Mouse (Mus musculus): ENCODE measurements around the gene Dennd4a. TPM values are rescaled to one million over a fixed set of nuclear protein-coding genes. Genes with fewer than 3 reads are reported as not detected.
A peak's percentile ranks its signal among the peaks of the same experiment; 100 is the strongest.

The Dennd4a gene
- total RNA-seq, 4 experiments from 2014 or later = 15.1 to 42.4 (median 29.1) TPM

GRCm38 (mm10) chr9:64790673-64791660 lies 20.2 kb upstream of the Dennd4a start:
- no peak for DNase-seq

GRCm38 (mm10) chr9:64791676-64792075 lies 19.5 kb upstream of the Dennd4a start:
- DNase-seq = no peak

- no peak for DNase-seq
Observed at GRCm38 (mm10) chr9:64792379-64793274, 18.5 kb upstream of the Dennd4a start.

DNA sequence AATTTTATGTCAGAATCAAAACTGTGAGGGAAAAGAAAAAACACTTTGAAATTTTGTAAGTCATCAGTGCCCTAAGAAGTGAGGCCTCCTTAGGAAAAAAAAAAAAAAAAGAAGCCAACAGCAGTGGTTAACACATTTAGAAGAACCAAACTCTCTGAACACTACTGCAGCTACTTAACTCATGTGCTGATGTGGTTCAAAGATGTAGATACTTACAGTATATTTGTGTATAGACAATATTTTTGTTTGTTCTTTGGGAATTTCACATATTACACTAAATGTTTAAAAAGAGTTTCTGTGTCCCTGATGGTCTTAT lies 17.9 kb upstream of the Dennd4a start:
- DNase-seq = no peak

DNA sequence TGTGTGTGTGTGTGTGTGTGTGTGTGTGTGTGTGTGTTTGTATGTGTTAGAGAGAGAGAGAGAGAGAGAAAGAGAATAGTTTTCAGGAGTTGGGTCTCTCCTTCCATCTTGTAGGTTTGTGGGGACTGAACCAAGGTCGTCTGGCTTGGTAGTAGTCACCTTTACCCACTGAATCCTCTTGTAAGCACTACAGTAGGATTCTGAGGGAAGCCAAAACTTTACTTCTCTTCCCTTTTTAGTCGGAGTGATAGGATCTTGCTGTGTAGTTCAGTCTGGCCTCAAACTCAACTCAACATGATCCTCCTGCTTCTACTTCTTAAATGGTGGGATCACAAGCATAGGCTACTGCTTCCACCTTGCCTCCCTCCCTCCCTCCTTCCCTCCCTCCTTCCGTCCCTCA lies 17.3 kb upstream of the Dennd4a start:
- DNase-seq = no peak

GRCm38 (mm10) chr9:64794448-64795420 lies 16.4 kb upstream of the Dennd4a start:
- no peak for DNase-seq

DNA sequence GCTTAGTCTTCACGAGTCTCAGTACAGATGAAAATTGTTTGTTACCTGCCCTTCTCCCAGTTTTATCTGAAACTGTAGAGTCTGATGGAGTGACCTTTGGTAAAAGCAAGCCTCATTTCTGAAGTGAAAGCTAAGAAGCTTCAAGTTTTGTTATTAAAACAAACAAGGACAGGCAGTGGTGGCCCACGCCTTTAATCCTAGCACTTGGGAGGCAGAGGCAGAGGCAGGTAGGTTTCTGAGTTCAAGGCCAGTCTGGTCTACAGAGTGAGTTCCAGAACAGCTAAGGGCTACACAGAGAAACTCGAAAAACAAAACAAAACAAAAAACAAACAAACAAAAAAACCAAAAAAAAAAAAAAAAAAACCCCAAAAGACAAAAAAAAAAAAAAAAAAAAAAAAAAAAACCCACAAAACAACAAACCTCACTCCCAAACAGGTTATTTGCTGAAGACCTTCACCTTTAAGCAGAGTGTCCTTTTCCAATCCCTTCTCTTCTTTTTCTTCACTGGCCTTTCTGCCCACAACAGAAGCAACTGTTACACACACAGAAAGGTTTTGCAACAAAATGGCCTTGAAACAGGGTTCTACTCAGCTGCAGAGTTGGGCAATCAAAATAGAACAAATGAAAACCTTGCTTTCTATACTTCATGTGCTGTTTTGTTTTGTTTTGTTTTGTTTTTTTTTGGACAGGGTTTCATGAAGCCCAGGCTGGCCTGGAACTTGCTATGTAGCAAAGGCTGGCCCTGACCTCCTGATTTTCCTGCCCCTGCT lies 15.1 kb upstream of the Dennd4a start:
- no peak for DNase-seq

DNA sequence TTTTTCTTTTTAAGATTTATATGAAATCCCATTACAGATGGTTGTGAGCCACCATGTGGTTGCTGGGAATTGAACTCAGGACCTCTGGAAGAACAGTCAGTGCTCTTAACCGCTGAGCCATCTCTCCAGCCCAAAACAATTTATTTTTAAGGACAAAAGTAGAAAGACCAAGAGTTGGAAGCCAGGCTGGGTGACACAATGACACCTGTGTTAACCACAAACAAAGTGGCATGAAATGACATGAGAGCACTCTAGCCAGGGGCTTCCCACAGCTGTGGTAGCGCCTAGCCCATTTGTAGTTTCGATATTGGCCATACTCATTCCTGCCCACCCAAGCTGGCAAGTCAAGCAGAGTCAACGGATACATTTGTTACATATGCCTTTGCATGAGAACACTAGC lies 13.7 kb upstream of the Dennd4a start:
- DNase-seq = no peak

- DNase-seq = no peak
Observed at GRCm38 (mm10) chr9:64798099-64798498, 13.0 kb upstream of the Dennd4a start.

GRCm38 (mm10) chr9:64798859-64799258 lies 12.3 kb upstream of the Dennd4a start:
- no peak for DNase-seq

DNA sequence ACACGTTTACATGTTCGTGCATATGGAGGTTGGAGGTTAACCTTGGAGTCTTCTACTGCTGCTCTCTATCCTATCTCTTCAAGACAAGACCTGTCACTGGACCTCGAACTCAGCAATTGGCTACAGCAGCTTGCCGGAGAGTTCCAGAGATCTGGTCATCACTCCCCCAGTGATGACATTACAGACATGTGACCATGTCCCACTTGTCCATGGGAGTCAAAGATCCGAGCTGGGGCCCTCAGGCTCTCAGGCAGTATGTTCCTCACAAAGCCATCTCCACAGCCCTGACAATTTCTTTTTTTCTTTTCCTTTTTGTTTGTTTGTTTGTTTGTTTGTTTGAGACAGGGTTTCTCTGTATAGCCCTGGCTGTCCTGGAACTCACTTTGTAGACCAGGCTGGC lies 11.6 kb upstream of the Dennd4a start:
- no peak for DNase-seq

DNA sequence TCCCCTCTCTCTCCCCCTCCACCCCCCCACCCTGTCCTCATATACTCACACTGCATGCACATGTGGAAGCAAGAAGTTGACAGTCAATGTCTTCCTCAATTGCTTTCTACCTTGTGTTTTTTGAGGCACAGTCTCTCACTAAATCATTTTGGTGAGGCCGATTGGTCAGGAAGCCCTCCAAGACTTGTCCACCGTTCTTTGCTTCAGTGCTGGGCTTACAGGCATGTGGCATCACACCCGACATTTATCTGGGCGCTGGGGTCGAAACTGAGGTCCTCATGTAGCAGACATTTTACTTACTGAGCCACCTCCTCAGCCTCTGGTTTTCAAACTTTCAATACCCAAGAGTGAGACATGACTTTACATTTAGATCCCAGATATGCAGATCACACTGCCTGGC lies 8.6 kb upstream of the Dennd4a start:
- no peak for DNase-seq

DNA sequence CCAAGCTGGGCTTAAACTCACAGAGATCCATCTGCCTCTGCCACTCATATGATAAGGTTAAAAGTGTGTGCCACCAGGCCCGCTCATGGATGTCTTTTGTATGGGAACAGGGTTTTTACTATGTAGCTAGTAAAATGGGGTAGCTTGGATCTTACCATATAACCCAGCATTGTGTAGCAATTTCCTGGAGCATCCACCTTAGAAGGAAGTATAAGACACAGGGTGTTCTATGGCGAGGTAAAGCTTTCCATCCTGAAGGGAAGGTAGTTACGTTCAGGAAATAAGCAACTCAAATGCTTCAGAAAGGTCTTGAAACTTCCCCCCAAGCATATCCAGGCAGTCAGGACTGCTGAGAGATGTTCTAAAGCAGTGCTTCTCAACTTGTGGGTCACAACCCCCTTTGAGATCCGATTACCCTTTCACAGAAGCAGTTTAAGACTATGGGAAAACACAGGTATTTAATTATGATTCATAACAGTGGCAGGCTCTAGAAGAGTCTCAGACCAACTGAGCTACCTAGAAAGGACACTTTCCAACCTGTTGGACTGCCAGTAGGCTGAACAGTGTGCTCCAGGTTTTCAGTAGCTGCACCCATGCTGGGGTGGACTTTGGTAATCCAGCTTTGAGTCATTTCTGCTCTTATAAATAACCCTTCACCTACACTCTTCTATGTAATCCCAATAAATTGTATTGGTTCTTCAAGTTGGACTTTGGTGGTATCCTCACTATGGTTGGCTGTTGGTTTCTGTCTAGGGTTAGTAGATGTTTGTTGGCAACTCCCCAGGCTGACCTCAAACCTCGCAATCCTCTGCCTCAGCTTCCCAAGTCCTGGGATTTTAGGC lies 7.5 kb upstream of the Dennd4a start:
- no peak for DNase-seq

- no peak for DNase-seq
Observed at GRCm38 (mm10) chr9:64805875-64806274, 5.3 kb upstream of the Dennd4a start.

DNA sequence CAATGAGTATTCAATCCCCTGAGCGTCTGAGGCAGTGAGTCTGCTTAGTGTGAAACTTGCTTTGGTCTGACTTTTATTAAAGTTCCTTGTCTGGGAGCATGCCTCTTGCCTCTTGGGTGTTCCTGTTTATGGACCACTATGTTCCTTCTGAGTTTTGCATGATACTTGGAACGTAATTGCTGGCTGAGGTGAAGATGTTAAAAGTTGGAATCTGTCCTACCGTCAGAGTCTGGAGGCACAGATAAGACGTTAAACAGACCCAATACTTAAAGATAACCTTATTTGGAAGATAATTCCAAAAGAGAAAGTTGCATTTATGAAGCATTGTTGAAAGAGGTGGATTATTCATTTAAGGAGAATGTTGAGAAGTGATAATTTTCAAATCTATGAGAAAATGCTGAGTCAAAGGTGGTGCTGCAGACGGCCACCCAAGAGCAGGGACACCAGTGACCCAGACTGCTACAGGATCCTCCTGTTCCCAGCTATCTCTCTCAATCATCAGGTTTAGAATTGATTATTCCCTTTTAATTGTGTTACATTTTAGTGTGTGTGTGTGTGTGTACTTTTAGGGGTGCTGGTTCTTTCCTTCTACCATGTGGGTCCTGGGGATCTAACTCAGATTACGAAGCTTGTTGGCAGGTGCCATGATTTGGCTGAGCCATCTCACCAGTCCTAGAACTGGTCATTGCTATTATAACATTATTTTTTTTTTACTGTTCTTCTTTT lies 4.6 kb upstream of the Dennd4a start:
- no peak for DNase-seq

GRCm38 (mm10) chr9:64807061-64807808 lies 3.9 kb upstream of the Dennd4a start:
- DNase-seq = no peak

GRCm38 (mm10) chr9:64809851-64810250 lies 1.3 kb upstream of the Dennd4a start:
- no peak for DNase-seq

GRCm38 (mm10) chr9:64811538-64812474 lies 666 bp downstream of the Dennd4a start:
- DNase-seq = peak; percentile 55

All from adrenal gland, adult 8-10 months (tissue).